Mouse (Mus musculus) forelimb bud, embryonic 11.5 days (tissue): ENCODE results near the gene Kxd1.

ENCODE experiments used
- DNase-seq: peaks from one replicate; pipeline ENCODE4 v3.0.0-alpha.2; 2012; ENCODE audit warnings: low read depth, low spot score

The Kxd1 gene

GRCm38 (mm10) chr8:70467907-70468306, 59.8 kb downstream of the Kxd1 start:
- DNase-seq: no peak

GRCm38 (mm10) chr8:70467229-70467725, 60.5 kb downstream of the Kxd1 start:
- no peak for DNase-seq

- no peak for DNase-seq
These were observed 61.0 kb downstream of the Kxd1 start for GRCm38 (mm10) chr8:70466771-70467170.

- no peak for DNase-seq
These were observed 61.5 kb downstream of the Kxd1 start for GRCm38 (mm10) chr8:70466305-70466704.

GRCm38 (mm10) chr8:70465701-70466100, 62.1 kb downstream of the Kxd1 start:
- DNase-seq: no peak

GRCm38 (mm10) chr8:70464162-70464561, 63.6 kb downstream of the Kxd1 start:
- no peak for DNase-seq

GRCm38 (mm10) chr8:70463306-70463705, 64.5 kb downstream of the Kxd1 start:
- peak; percentile 23 for DNase-seq

GRCm38 (mm10) chr8:70462516-70462813, 65.3 kb downstream of the Kxd1 start:
- DNase-seq: no peak

- DNase-seq: no peak
These were observed 65.8 kb downstream of the Kxd1 start for GRCm38 (mm10) chr8:70461765-70462515.

GRCm38 (mm10) chr8:70460606-70461005, 67.2 kb downstream of the Kxd1 start:
- no peak for DNase-seq

GRCm38 (mm10) chr8:70460199-70460598, 67.6 kb downstream of the Kxd1 start:
- no peak for DNase-seq

- no peak for DNase-seq
These were observed 68.1 kb downstream of the Kxd1 start for GRCm38 (mm10) chr8:70459636-70460035.

- no peak for DNase-seq
These were observed 69.3 kb downstream of the Kxd1 start for GRCm38 (mm10) chr8:70458462-70458861.
